Mouse (Mus musculus) heart, postnatal 10 days (tissue): Measurements from ENCODE around the gene Tnfrsf4. TPM values are rescaled to one million over a fixed set of nuclear protein-coding genes. Genes with fewer than 3 reads are reported as not detected.

Experiments
- DNase-seq, 2 experiments: peaks; one replicate each; pipeline ENCODE4 v3.0.0; 2021
- intact Hi-C: fragments of 180-260 bp; cut with DNase I; formaldehyde crosslinking; loops from one replicate; pipeline ENCODE4 v1.15.1; 2025
- total RNA-seq, 2 experiments: library from RNA; stranded (reverse); gene quantifications; 2 replicates each; pipeline ENCODE4 v1.2.3; 2021

Gene Tnfrsf4
- total RNA-seq, 2 experiments from 2014 or later, result 0.62 to 0.93 TPM

DNA sequence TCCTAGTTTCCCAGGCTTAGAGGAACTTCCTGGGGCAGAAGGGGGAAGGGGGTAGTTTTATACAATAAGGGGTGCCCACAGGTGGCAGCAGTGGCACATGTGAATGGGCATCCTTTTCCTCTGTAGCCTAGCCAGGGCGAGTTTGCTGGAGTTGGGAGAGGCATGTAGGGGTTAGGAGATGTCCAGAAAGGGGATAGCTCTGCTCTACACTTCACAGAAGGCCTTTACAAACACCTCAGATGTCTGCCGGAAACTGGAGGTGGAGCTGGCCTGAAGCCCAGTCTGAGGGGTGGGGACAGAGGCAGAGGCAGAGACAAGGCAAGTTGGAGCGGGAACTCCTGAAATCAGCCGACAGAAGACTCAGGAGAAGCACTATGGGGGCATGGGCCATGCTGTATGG, 12.4 kb downstream of the Tnfrsf4 start, which contains the start of gene Tnfrsf18:
Tnfrsf18 (plus strand) TSS at position 152 of the 400 bp plus-strand sequence.
- DNase-seq, result peak; percentile 61 to 68
- intact Hi-C loops, result no loop called here

DNA sequence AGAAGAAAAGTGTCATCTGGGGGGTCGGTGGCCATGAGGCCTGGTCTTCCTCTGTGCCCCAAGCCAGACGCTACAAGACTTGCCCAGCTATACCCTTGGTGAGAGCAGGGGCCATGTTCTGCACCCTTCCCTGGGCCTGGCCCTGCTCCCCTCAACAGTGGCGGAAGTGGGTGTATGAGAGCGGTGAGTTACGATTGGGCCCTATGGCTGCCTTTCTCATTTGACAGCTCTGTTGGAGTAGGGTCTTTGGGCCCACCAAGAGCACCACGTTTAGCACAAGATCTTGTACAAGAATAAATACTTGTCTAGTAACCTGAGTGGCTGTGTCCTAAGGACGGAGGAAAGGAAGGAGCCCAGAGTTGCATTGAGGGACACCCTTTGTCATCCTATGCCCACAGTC, 14.9 kb downstream of the Tnfrsf4 start:
- intact Hi-C loops, result no loop called here
- DNase-seq, result no peak

DNA sequence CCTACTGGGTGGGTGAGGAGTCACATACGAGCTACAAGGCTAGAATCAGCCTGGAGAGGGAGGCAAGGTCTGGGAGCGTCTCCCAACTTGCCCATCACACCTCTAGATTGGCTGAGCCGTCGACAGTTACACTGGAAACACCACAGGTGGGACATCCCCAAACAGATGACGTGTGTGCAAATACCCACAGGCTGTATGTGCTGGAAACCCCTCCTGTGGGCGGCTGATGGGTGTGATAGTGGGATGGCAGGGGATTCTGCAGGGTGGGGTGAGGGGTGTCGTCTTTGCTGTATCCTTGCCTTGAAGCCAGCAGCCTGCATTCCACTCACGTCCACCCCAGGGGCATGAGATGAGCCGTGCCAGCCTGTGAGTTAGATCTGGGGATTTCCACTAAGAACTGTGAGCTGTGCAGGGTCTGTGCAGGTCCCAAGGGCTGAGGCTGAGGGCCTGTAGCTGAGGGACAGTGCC, 17.0 kb downstream of the Tnfrsf4 start:
- no peak for DNase-seq
- intact Hi-C loops, result loop anchor here (5.0 kb wide), 1 partner anchor 68 kb away; the partner anchor contains the start of gene C1qtnf12

DNA sequence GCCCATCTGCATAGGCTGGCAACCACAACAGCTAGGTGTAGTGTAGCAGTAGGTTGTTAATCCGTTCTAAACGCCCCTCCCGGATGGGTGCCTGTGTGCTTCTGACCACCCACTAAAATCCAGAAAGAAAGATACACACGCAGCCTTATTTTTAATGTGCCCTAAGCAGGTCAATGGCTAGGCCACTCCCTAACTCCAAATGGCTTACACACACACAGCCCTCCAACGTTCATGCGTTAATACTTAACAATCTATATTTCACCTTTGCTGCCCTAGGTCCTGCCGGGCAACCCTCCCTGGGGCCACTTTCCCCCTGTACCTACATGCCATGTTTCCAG, 17.6 kb downstream of the Tnfrsf4 start:
- no peak for DNase-seq
- intact Hi-C loops, result loop anchor here (5.0 kb wide), 1 partner anchor 69 kb away; the partner anchor contains the start of gene C1qtnf12

DNA sequence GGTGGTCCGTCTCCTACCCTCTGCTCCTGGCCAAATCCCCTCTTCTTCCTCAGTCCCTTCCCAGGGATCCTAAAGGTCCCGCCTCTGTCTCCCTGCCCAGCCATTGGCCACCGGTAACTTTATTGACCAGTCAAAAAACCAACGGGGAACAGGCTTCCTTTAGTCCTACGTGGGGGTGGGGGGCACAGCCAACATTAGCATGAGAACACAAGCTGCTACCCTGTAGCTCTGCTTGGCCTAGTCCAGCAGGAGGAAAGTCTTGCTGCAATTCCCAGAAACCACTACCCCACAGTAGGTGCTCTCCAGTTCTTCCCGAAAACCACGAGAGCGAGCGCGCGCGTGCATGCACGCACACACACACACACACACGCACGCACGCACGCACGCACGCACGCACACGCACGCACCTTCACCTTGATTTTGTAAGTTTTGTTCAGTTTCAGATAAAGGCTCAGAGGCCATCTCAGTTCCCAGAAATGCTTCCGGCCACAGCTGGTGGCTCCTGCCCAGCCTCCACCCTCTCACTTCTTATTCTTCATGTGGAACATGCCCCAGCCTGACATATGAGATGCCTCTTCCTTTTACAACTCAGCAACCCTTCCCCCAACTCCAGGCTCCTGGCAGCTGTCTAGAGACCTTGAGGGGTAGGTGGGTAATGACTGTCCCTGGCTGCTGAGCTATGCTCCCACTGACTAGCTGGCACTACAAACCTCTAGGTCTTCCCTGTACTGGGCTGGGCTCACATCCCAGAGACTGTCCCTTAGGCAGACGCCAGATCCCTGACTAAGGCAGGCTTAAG, 18.1 kb downstream of the Tnfrsf4 start:
- intact Hi-C loops, result loop anchor here (5.0 kb wide), 1 partner anchor 69 kb away; the partner anchor contains the start of gene C1qtnf12
- peak; percentile 90 to 91 for DNase-seq

DNA sequence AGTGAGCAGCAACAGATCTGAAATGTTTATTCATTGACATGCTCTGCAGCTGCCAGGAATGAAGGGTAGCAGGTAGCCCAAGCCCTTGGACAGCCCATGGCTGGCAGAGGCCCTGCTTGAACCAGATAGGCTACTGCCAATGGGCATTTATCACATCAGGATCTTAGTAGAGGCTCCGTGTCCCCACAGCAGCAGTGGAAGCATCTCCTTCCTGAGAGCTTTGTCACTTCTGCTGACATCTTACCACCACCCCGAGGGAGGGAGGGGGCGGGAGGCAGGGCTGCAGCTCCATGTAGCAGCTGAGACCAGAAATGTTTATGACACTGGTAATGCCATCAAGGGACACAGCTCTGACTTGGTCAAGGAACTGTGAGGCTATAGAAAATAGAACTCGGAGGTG, 19.2 kb downstream of the Tnfrsf4 start:
- intact Hi-C loops, result loop anchor here (5.0 kb wide), 1 partner anchor 71 kb away; the partner anchor contains the start of gene C1qtnf12
- DNase-seq, result no peak

DNA sequence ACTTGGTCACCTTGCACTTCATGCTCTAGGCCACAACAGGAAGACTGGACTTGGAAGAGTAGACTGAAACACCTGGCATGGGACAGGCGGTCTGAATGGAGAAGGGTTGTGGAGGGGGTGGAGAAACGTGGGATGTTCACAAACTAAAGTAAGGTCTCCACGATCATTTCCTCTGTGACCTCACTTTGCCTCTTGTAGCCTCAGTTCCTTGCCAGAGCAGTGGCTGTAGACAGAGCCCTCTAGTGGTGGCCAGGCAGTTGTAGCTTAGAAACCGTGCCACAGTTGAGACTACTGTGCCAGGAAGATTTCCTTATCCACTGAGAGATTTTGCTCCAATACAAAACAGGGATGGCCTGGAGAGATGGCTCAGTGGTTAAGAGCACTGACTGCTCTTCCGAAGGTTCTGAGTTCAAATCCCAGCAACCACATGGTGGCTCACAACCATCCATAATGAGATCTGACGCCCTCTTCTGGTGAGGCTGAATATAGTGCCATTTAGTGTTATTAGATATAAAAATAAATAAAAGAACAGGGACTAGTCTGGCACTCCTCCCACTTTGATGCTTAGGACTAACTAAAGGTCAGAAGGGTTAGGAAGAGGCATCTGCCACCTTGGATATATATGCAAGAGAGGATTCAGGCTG, 20.0 kb downstream of the Tnfrsf4 start:
- DNase-seq, result peak; percentile 52 to 66
- intact Hi-C loops, result loop anchor here (5.0 kb wide), 1 partner anchor 71 kb away; the partner anchor contains the start of gene C1qtnf12

DNA sequence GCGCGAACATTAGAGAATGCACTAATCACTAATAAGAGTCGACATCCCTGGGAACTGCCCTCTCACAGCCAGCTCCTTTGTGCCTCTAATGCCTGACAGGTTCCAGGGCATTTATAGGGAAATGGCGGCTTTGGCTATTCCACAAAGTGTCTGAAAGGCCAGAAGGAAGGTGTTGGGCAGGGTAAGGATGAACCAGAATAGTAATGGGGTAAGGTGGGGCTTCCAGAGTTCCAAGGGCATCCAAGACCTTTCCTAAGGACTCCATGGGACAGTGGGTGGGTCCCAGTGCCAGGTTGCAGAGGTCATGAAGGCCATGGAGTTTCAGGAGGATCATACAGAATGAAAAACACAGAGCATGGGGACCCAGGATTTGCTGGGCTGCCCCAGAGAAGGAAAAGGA, 20.7 kb downstream of the Tnfrsf4 start:
- DNase-seq, result no peak
- intact Hi-C loops, result loop anchor here (5.0 kb wide), 1 partner anchor 72 kb away; the partner anchor contains the start of gene C1qtnf12

DNA sequence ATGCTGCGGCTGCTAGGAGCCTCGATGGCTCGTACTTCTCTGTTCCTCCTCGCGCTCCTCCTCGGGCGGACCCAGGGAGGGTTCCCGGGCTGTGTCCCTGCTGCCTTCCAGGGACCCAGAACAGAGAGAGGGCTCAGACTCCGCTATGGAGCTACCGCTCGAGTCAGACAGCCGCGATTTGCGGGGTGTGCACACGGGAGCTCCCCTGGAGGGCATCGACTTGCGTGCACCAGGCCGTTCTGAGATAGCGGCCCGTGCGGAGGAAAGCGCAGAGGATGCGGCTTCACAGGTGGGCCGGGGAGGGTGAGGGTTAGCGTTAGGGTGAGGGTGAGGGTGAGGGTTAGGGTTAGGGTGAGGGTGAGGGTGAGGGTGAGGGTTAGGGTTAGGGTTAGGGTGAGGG, 21.3 kb downstream of the Tnfrsf4 start:
- intact Hi-C loops, result loop anchor here (5.0 kb wide), 1 partner anchor 73 kb away; the partner anchor contains the start of gene C1qtnf12
- no peak for DNase-seq

DNA sequence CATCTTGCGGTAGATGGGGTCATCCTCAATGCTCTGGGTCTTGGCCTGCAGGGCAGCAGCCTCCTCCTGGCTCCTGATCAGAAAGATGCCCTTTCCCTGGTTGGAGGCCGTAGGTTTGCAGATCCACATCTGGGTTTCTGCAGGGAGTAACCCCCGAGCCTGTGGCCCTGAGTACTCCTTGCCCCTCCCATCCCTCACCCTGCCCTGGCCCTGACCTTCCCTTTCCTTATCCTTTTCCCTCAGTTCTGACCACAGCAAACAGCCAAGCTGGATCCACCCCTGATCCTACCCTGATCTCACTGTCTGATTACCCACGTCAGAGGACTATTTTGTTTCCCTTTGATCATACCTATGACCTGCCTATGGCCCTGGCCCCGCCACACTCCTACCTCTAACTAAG, 31.1 kb downstream of the Tnfrsf4 start:
- intact Hi-C loops, result no loop called here
- DNase-seq, result no peak

DNA sequence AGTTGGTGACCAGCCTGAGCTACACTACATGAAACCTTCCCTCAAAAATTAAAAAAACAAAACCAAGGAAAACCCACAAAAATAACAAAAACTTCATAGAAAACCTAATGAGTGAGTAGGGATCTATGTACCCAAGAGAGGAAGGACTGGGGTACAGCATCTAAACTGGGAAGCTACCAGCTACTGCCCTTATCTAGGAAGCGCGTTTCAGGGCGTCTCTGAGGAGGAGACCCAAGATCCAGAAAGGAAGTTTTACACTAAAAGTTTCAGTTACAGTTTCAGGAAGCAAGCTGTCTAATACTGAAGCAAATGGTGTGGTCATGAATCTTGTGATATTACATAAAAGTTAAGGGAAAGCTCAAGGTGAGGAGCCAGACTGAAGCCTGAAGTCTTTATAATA, 36.1 kb downstream of the Tnfrsf4 start:
- intact Hi-C loops, result no loop called here
- DNase-seq, result no peak

DNA sequence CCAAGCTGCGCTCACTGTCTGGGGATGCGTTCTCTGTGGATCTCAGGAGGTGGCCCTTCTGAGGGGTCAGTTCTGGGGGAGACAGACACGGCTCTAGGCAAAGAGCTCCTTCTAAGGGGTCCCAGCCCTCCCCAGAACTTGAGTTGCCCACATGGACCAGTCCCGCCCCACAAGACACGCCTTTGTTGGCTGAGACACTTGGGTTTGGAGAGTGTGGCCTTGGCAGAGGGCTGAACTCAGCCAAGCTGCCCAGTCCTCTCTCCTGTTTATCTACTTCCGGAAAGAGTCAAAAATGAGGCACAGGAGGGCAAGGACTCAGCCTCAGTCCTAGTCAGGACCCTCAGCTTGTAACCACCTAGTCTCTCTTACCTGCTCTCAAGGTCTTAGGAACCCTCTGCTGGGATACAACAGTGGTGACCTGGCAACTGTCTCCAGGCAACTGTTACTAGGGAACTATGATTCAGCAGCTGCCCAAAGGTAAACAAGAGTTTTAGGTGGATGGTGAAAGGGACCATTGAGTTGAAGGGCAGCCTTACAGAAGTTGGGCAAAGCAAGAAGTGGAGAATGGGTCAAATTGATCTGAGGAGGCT, 36.8 kb downstream of the Tnfrsf4 start:
- intact Hi-C loops, result no loop called here
- DNase-seq, result peak; percentile 32 to 38

DNA sequence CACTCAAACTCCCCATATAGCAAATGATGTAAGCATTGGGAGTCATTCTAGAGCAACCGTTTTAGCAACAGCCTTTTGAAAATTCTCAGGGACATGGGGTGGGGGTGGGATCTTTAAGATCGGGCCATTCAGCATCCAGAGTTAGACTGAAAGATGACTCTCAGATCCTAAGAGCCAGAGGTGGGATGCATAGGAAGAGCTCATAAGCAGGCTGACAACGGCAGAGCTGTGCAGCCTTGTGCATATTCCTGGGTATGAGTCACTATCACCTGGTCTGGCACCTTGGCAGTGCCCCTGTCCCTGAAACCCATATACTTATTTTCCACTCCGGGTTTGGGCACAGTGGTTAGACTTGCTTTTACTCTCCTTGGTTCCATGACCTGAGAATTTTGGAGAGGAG, 39.5 kb downstream of the Tnfrsf4 start:
- intact Hi-C loops, result no loop called here
- DNase-seq, result no peak

DNA sequence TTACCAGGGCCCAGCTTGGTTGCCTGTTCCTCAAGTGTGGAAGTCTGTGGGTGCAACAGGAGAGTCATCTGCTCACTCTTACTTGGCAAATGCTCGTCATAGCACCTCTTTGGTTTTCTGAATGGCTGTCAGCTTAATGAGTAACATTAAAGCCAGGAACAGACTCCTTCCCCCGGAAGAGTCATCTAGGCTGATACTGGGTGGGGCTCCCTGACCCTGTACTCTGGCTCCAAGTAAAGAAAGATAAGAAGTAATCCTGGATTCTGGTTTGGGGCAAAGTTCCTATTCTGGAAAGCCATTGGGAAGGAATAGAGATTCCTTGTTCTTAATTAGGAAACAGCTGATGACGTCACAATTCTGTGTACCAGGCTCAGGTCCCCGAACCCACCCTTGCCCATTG, 40.5 kb downstream of the Tnfrsf4 start:
- DNase-seq, result no peak
- intact Hi-C loops, result no loop called here

DNA sequence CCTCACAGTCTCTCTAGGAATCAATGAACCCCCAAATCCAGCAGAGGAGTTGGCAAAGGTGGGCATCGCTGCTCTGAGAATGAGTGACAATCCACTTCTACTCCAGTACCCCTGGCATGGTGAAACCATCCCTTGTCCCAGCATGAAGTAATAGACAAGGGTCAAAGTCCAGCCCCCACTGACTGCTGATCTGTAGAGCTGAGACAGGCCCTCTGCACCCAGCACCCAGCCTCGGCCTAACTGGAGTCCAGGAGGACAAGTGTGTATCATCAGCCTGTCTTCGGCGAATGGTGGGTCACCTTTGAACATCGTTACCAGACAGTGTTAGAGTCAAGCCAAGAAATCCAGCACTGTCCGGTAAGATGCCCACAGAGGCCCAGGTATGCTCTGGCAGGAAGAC, 41.0 kb downstream of the Tnfrsf4 start:
- intact Hi-C loops, result no loop called here
- DNase-seq, result no peak

DNA sequence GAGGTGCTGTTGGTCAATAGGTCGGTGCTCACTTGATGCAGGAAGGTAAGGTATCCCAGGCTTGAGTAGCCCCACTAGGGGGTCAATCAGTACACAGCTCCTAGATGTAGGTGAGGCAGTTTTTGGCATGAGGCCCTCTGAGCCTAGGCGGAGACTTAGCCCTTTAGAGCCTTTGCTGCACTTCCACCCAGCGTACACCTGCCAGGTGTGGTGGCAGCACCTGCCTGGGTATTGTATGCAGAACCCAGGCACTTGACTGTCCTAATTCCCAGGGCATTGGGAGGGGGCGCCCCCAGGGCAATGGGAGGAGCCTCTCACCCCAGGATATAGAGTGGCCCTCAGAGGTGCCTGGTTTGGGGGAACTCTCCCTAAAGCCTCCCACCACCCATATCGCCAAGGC, 41.5 kb downstream of the Tnfrsf4 start:
- DNase-seq, result no peak
- intact Hi-C loops, result no loop called here

DNA sequence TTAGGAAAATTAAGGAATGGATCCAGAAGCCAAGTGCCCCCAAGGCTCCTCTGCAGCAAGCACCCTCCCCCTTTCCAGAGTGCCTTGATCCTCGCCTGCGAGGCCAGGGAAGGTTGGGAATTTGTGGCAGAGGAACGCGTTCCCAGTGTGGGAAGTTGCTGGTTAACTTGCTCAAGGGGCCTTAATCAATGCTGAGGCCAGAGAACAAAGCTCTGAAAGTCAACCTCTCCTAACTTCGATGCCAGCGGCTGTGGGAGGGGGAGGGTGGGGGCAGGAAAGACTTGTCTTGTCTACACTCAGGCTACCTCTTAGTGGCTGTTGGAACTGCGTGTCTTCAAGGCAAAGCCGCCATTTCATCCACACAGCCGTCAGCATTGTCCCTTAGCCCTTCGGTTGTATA, 44.1 kb downstream of the Tnfrsf4 start:
- intact Hi-C loops, result no loop called here
- DNase-seq, result no peak

DNA sequence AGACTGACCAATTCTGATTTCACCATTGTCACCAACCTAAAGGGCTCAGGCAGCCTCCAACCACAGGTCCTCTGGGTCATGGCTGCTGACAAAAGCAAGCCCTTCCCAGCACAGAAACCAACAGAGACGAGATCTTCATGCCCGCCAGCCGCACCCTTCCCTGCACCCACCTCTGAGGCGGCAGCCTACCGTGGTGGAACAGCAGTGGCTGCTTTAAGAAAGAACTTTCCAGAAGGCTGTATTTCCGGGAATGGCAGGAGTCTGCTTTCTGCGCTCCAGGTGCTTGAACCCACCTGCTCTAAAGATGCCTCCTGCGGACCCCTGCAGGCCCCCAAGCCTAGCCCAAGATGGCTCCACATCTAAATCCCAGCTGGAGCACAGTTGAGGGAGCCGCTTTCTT, 45.2 kb downstream of the Tnfrsf4 start:
- intact Hi-C loops, result no loop called here
- DNase-seq, result no peak

DNA sequence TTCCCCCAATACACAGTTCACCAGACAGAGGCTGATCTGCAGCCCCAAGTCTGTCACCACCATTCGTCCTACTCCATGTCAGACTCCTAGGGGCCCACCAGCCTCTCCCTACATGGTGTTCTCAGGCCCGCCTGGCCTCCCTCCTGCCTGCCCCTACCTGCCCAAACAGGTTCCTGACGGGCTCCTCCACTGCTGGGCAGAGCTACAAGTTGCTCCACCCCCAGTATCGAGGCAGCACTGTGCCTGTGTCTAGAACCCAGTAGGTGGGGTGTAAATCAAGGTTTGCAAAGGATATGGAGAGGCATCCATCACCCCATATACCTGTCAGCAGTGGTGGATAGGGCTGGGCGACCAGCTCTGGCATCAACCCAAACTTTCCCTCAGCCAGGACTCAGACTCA, 45.6 kb downstream of the Tnfrsf4 start, which contains the start of gene Ttll10:
Ttll10 (minus strand) TSS at position 154 of the 400 bp plus-strand sequence.
- no peak for DNase-seq
- intact Hi-C loops, result no loop called here

DNA sequence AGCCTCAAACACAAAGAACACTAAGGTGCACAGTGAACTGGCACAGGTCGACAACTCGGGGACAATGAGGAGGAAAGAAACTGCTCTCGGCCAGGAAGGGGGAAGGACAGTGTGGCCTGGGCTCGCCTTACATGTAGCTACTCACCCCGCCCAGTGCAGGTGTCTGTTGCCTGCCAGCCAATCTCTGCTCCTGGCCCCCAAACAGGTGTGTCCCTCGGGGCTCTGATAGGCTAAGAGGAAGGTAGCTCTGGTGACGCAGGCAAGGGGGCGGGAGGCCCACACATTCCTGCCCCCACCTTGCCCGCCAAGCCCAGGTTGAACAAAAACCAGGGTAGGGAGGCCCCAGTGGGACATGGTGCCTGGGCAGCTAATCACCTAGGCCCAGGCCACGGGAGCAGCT, 46.1 kb downstream of the Tnfrsf4 start:
- DNase-seq, result no peak
- intact Hi-C loops, result no loop called here

DNA sequence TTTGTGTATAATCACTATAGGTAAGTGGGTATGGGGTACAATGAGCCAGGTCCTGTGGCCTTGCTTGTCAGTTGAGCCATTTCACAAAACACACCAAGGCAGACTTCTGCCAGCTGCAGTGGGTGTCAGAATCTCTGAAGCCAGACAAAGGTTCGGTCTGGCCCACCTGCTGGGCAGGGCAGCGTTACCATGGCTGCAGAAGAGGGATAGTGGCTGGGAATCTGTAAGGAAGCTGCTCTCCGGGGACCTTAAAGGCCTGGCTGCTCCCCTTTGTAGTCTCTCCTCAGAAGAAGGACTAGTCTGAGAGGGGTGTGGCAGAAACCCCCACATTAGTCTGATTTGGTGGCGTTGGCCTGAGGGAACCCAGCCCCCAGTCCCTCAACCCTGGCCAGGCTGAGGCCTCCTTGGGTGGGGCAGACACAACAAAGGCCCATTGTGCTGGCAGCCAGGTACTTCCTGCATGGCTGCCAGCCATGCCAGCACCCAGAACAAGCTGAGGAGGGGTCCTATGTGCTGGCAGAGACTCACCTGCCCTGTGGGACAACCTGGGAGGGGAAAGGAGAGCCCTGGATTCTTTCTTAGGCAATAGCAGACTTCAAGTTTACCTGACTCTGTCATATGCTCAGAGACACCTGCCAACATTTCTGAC, 50.3 kb downstream of the Tnfrsf4 start:
- DNase-seq, result no peak
- intact Hi-C loops, result no loop called here
